Mouse (Mus musculus): ENCODE measurements at regions not wholly inside any gene's neighbourhood (a gene's known extent, or its start where the extent isn't known, plus 50 kb on each side); places are given as distances from the start of the nearest gene placed in this dataset.
A peak's percentile ranks its signal among the peaks of the same experiment; 100 is the strongest.

- no peak for DNase-seq
Measured at GRCm38 (mm10) chr3:33902431-33902830, 58.3 kb upstream of the Ccdc39 start.

- no peak for DNase-seq
Measured at GRCm38 (mm10) chr3:33903326-33903725, 59.2 kb upstream of the Ccdc39 start.

DNA sequence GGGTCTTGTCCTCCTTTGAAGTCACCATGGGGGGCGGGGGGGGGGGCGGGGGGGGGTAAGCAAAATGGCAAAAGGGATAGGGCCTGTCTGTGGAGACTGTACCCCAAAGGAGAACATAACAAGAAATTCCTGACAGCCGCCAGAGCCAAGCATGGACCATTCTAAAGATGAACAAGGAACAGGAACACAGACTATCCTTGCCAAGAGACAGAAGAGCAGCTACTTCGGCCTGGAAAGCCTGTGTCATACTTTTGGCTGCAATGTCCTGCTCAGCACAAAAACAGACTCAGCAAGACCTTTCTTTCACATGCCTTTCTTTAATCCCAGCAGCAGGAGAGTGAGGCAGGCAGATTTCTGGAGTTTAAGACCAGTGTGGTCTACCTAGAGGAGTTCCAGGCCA, 59.7 kb upstream of the Ccdc39 start:
- DNase-seq, result no peak

- no peak for DNase-seq
Measured at GRCm38 (mm10) chr3:33904854-33905678, 61.0 kb upstream of the Ccdc39 start.

- no peak for DNase-seq
Measured at GRCm38 (mm10) chr3:33905679-33906007, 61.5 kb upstream of the Ccdc39 start.

GRCm38 (mm10) chr3:33907061-33907460, 63.0 kb upstream of the Ccdc39 start:
- no peak for DNase-seq

- DNase-seq, result no peak
Measured at GRCm38 (mm10) chr3:33911559-33911958, 67.4 kb upstream of the Ccdc39 start.

DNA sequence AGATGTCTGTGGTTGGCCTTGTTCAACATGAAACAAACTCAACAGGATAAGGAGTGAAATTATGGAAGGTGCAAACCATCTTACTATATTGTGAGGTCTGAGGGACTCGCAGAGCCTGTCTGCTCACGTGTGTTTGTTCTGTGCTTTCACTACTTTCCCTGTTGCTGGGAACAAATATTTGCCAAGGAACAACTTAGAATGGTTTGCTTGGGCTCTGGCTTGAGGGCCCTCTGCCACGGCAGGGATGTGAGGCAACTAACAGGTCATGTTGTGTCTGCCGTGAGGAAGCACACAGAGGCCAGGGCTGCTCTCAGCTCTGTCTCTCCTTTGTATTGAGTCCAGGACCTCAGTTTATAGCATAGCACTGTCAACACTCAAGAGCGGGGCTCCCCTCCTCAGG, 69.4 kb upstream of the Ccdc39 start:
- no peak for DNase-seq

- DNase-seq, result no peak
Measured at GRCm38 (mm10) chr3:33914386-33914785, 70.3 kb upstream of the Ccdc39 start.

- DNase-seq, result no peak
Measured at GRCm38 (mm10) chr3:33915777-33916176, 71.7 kb upstream of the Ccdc39 start.

- DNase-seq, result no peak
Measured at GRCm38 (mm10) chr3:33916318-33916717, 72.2 kb upstream of the Ccdc39 start.

- DNase-seq, result no peak
Measured at GRCm38 (mm10) chr3:33916818-33917217, 72.7 kb upstream of the Ccdc39 start.

DNA sequence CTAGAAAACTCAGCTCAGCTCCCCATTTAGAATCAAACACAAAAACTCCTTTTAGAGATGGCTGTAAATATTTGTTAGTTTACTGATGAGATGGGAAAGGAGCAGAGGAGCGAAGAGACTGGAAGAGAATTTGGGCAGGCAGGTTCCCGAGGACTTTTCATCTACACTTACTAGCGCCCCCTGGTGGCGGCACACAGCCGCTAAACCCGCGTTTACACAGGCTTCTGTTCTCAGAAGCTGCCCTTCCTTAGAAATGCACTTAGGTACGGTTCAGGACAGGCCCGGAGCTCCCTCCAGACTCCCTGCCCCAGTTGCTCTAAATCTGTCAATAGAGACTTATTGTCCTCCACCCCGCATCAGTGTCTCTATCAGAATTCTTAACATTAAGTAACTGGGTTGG, 74.7 kb upstream of the Ccdc39 start:
- DNase-seq, result peak; percentile 38 to 46

DNA sequence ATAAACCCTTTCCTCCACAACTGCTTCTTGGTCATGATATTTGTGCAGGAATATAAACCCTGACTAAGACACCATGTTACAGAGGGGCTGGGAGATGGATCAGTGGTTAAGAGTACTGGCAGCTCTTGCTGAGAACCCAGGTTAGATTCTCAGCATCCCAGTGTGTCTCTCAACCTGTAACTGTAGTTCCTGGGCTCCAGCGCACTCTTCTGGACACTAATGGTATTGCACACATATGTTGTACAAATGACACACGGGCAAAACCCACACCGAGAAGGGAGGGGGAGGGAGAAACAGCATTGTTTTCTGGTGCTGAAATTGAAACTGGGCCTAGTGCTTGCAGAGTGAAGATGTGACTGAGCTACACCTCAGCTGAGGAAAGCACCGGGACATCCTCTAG, 81.0 kb upstream of the Ccdc39 start:
- no peak for DNase-seq

DNA sequence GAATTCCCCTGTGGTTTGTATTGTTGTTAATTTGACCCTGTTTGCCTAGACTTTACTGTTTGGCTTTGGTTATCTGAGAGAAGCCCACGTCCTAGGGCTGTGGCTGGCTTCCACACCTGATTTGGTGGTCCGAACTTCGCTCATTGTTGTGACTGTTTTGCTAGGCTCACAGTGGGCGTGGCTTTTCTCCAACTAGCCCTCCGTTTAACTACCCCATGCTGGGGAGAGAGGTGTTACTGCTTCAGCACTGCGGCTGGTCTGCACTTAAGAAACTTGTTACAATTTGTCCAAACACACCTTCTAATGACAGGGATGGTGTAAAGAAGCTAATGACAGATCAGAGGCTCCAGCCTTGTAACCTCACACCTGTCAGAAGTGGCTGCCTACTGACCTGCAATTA, 64.7 kb upstream of the Fxr1 start:
- DNase-seq, result no peak

GRCm38 (mm10) chr3:33955854-33956624, 63.7 kb upstream of the Fxr1 start:
- peak; percentile 35 to 50 for DNase-seq

GRCm38 (mm10) chr3:33956625-33957023, 63.1 kb upstream of the Fxr1 start:
- DNase-seq, result no peak

DNA sequence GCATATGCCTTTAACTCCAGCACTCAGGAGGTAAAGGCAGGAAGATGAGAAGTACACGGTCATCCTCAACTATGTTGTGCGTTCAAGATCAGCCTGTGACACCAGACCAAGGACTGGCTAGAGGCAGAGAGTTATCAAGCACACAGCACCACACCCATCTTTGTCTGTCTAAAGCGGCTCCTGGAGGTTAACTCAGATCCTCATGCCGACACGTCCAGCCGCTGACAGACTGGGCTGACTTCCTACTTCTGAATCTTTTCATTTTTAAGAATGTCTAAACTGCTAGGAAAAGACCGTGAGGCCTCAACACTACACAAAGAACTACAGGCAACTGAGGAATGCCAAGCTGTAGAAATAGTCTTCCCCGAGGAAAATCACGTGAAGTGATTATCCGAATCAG, 62.1 kb upstream of the Fxr1 start:
- no peak for DNase-seq

DNA sequence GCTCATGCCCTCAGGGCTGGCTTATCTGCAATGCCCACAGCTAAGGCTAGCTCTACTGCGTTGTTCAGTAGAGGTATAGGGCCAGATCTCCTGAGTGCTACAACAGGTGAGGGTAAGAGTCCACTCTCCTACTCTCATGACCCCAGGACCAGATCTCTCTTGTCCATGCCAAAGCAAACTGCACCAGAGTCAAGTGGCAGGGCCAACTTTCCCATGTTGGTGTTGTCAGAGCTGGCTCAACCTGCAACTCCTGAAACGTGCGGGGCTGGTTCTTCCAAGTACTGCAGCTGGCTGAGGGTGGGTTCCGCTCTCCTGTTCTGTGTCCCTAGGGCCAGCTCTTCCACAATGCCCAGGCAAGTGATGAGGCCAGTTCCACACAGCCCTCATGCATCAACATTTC, 61.5 kb upstream of the Fxr1 start:
- no peak for DNase-seq

DNA sequence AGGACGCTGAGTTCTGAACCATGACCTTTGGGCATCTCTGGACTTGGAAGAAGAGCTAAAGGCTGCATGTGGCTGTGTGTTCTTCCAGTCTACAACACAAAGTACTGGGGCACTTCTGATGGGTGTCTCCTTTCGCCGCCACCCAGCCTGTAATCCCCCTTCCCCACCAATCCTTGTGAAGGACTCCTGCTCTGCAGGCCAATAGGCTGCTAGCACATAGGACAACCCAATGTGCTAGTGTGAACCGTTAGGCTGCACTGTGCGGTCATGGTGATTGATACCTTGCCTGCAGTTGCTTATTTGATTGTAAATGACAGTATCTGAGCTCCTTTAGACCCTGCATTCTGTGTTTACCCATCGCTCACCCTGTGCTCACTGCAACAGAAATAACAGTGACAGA, 59.5 kb upstream of the Fxr1 start:
- no peak for DNase-seq

DNA sequence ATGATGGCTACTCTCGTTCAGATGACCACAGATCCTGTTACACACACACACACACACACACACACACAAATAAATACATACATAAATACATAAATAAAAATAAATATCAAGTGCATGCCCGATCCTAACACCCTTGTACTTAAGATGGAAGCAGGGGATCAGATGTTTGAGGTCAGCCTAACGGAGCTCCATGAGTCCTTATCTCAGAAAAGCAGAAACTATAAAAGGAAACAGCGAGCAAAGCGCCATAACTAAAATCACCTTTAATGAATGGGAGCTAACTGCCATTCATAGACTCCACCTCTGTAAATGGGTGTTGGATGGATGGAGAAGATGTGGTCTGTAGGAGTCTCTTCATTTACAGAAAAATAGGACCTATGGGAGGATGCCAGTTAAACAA, 56.8 kb upstream of the Fxr1 start:
- no peak for DNase-seq

DNA sequence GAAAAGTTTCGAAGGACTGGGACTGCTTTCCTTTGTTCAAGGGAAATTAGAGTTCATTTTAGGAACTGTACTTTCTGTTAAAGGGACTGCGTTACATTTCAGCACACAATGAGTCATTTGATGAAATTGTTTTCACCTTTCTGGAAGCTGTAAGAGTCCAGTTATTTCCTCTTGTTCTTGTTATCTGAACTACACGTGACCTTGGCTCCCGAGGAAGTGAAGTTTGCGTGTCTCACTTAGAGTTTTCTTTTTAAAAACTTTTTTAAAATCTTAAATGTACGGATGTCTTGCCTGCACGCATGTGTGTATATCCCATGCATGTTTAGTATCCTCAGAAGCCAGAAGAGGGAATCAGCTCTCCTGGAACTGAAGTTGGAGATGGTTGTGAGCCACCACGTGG, 52.6 kb upstream of the Fxr1 start:
- no peak for DNase-seq

Data from thymus, postnatal 36 days (tissue).